Mouse (Mus musculus) small intestine, adult 10 weeks (tissue): ENCODE results near the gene Olfr392. TPM values are rescaled to one million over a fixed set of nuclear protein-coding genes. Genes with fewer than 3 reads are reported as not detected.

ENCODE experiments used
- polyA plus RNA-seq: library from polyadenylated mRNA; stranded (reverse); fragments of 350-450 nt; fragmentation: Illumina TruSeq; extraction: RNeasy Lipid Tissue Mini Kit (QIAGEN cat#74804); gene quantifications from one replicate; pipeline ENCODE4 v1.2.3, GENCODE M21; 2014; ENCODE audit warnings: low replicate concordance

Olfr392 gene
- not detected for polyA plus RNA-seq

DNA sequence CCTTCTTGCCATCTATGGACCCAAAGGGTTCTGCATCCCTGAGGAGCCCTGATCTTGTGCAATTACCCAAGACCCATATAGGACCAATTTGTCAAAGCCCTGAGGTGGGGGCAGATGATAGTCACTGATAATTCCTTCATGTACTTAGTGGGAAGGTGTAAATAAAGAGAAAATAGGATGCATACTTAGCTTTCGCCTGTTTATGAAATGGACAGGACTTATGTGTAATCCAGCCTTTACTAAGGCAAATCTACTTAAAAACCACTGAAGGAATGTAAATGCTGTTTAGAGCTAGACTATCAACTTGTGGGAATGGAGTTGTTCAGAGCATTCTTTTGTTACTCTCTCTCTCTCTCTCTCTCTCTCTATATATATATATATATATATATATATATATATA lies at the start of gene Olfr392:
Gene Olfr392 (minus strand): TSS at position 101 of the 400 bp plus-strand sequence.

DNA sequence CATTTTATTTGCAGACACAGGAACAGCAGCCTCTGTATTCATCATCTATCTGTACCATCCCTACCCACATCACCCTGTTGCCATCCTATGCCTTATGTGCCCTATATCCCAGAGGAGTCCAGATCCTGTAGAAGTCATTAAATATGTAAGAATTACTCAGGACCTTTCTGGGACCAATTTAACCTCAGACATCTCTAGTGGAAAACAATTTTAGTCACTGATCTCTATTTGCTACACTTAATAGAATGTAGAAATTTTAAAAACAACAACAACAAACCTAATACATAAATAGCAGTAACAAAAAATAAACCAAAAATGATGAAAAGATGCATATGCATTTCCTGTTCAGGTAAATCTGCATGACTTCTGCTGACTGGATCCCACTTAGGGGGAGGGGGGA lies 34.5 kb upstream of the Olfr392 start, which contains the start of gene Olfr393:
Gene Olfr393 (minus strand): TSS at position 101 of the 400 bp plus-strand sequence.

DNA sequence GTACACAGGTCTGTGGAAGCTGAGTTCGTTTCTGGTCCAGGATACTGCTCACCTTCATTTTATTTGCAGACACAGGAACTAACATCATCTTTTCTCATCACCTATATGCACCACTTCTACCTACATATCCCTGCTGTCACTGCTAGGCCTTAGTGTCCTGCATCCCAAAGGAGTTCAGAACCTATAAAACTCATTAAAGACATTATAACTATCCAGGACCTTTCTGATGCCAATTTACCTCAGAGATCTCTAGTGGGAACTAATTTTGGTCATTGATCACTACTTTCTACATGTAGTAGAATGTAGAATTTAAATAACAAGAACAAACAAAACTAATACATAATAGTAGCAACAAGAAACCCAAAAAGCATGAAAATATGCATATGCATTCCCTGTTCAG lies 13.9 kb downstream of the Olfr392 start, which contains the start of gene Olfr391-ps:
Gene Olfr391-ps (minus strand): TSS at position 101 of the 400 bp plus-strand sequence.

DNA sequence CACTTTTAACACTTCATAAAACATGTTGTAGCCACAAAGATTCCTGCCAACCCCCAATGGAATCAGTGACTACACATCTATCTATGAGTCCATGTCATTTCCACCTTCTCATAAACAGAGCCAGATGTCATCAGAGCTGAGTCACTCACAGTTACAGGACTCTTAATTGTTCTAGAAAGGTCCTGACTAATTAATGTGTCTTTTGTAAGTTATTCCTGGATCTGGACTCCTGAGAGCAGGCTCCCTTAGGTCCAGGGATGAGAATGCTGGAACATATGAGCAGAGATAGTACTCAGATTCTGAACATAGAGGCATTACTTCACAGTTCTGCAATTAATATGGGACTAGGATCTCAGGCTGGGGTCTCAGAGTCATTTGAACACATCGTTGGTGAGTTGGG lies 34.2 kb downstream of the Olfr392 start, which contains the start of gene Olfr390:
Gene Olfr390 (plus strand): TSS at position 301 of the 400 bp plus-strand sequence.

GRCm38 (mm10) chr11:73780613-73781012 lies 36.2 kb downstream of the Olfr392 start, which contains the start of gene Olfr389:
TSS of gene Olfr389 (minus strand) at chr11:73780713.

Other genes with a start within 250 kb of the Olfr392 start
- not detected for gene Olfr385, start 224.0 kb downstream of the Olfr392 start, polyA plus RNA-seq
- not detected for gene Olfr384, start 218.5 kb downstream of the Olfr392 start, polyA plus RNA-seq
- not detected for gene Zfp735, start 128.3 kb downstream of the Olfr392 start, polyA plus RNA-seq
- not detected for gene Olfr389, start 36.3 kb downstream of the Olfr392 start, polyA plus RNA-seq
- gene Olfr390, start 34.1 kb downstream of the Olfr392 start, polyA plus RNA-seq: not detected
- not detected for gene Olfr391-ps, start 14.0 kb downstream of the Olfr392 start, polyA plus RNA-seq
- gene Olfr393, start 34.4 kb upstream of the Olfr392 start, polyA plus RNA-seq: not detected
- not detected for gene Olfr394, start 73.7 kb upstream of the Olfr392 start, polyA plus RNA-seq
- not detected for gene Olfr395, start 92.2 kb upstream of the Olfr392 start, polyA plus RNA-seq
- gene Olfr23, start 119.6 kb upstream of the Olfr392 start, polyA plus RNA-seq: not detected
- not detected for gene Olfr397, start 143.8 kb upstream of the Olfr392 start, polyA plus RNA-seq
- gene Olfr398, start 173.4 kb upstream of the Olfr392 start, polyA plus RNA-seq: not detected
- not detected for gene Olfr139, start 239.5 kb upstream of the Olfr392 start, polyA plus RNA-seq
- gene Olfr399, start 239.6 kb upstream of the Olfr392 start, polyA plus RNA-seq: not detected